Mouse (Mus musculus) liver, embryonic 13.5 days (tissue): ENCODE results near the gene Cryba4. TPM values are rescaled to one million over a fixed set of nuclear protein-coding genes. Genes with fewer than 3 reads are reported as not detected.

ENCODE experiments used
- ATAC-seq: fragments of 200-750 bp; cut with Nextera tagmentation; 2 replicates; pipeline ENCODE4 v1.8.0; 2017; ENCODE audit warnings: low read depth, mild to moderate bottlenecking, moderate number of reproducible peaks, moderate library complexity
- DNase-seq: peaks from one replicate; pipeline ENCODE4 v3.0.0; 2022
- H3K27ac ChIP-seq: fragments of 300-500 bp; sonication (generic); 2 replicates; pipeline ENCODE4 v1.5.1; 2015; ENCODE audit warnings: moderate library complexity, mild to moderate bottlenecking, inconsistent platforms
- H3K27me3 ChIP-seq: fragments of 300-500 bp; sonication (generic); 2 replicates; pipeline ENCODE4 v1.6.1; 2015; ENCODE audit warnings: mild to moderate bottlenecking, inconsistent platforms
- H3K36me3 ChIP-seq: fragments of 300-500 bp; sonication (generic); 2 replicates; pipeline ENCODE4 v1.6.1; 2015; ENCODE audit warnings: mild to moderate bottlenecking, inconsistent platforms
- H3K4me1 ChIP-seq: fragments of 300-500 bp; sonication (generic); replicated peaks from 2 replicates; pipeline ENCODE4 v1.6.1; 2015; ENCODE audit warnings: inconsistent platforms
- H3K4me2 ChIP-seq: fragments of 300-500 bp; sonication (generic); 2 replicates; pipeline ENCODE4 v1.6.1; 2015; ENCODE audit warnings: inconsistent platforms, mild to moderate bottlenecking, moderate library complexity
- H3K4me3 ChIP-seq: fragments of 300-500 bp; sonication (generic); replicated peaks from 2 replicates; pipeline ENCODE4 v1.5.1; 2015; ENCODE audit warnings: mild to moderate bottlenecking, inconsistent platforms
- H3K9ac ChIP-seq: fragments of 300-500 bp; sonication (generic); 2 replicates; pipeline ENCODE4 v1.6.1; 2015; ENCODE audit warnings: mild to moderate bottlenecking, inconsistent platforms
- H3K9me3 ChIP-seq: fragments of 300-500 bp; sonication (generic); replicated peaks from 2 replicates; pipeline ENCODE4 v1.6.1; 2016; ENCODE audit warnings: inconsistent platforms
- WGBS: fragments of 180-500 bp; shearing (Covaris S2); methylation state at CpG from one replicate; pipeline ENCODE4 v1.1.7; 2015; ENCODE audit not compliant: insufficient replicate concordance; 5-methylcytosine and 5-hydroxymethylcytosine counted together
- polyA plus RNA-seq: library from polyadenylated mRNA; unstranded; fragments of >200 nt; fragmentation: Nextera tagmentation; extraction: Ambion mirVana; gene quantifications from 2 replicates; pipeline ENCODE4 v1.2.1, GENCODE M21; 2015

Cryba4 gene
- polyA plus RNA-seq, 1 experiment from 2014 or later, result 0.33 TPM

DNA sequence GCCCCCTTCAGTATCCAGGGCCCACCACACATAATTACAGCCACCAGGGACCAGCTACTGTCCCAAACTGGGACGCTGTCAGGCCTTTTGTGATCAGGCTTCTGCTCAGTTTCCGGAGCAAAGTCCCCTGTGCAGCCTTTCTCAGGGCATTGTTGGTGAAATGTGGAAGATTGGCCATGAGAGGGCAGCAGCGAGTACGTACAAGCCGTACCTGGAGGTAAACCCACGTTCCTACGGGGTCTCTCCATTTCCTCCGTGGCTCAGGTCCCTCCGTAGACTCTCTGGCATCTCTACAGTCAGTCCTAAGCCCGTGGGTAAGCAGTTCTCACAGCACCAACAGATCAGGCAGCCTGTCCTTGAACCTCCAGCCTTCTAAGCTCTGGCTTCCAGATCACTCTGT, 37.9 kb downstream of the Cryba4 start:
- no peak overlapping the region for H3K4me2 ChIP-seq
- H3K4me3 ChIP-seq, result no peak overlapping the region
- H3K27me3 ChIP-seq, result no peaks in the 10 kb centered on the region
- DNase-seq, result no peak
- 0 out of 2 replicates have a peak overlapping the region, but pooled peaks have one; percentile 6 for H3K9ac ChIP-seq
- ATAC-seq, result no peak
- no peak overlapping the region for H3K27ac ChIP-seq
- no peaks in the 10 kb centered on the region for H3K36me3 ChIP-seq
- H3K4me1 ChIP-seq, result peaks cover 15% of the 10 kb centered on the region
- no peaks in the 10 kb centered on the region for H3K9me3 ChIP-seq
- 3% methylated on average over 10 of the region's 10 CpGs for WGBS

DNA sequence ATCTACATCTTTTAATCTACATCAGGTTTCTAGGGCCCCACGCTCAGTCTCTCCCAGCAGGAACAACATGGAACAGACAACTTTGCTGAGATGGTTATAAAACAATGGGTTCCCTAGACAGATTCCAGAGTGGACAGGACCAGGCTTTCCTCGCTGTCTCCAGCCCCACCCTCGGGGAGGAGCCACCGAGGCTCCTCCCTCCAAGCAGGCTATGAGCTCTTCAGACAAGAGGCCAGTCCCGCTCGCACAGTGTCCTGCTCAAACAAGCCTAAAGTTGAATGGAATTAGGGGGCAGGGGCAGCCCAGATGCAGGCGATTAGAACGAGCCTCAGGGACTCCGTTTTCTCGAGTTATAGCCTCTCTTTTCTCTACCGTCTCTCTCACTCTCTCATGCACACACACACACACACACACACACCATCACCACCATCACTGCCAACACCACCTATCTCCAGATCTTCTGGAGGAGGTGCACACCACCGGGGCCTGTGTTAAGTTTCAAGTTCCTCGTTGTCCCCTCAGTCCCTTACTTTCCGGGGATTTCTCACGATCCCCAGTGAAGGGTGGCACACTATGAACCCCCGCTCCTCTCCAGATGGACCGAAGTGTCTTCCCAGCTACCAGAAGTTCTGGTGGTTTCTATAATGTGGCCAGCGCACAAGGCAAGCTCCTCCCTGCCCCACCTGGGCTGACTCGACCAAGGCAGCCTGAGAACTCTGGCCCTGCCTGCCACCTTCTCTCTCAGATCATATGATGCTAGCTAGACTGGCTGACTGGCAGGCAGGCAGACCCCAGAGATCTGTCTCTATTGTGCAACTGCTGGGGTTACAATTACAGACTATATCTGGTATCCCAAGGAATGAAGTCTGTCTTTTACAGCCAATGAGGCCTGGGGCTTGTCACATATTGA, 38.7 kb downstream of the Cryba4 start:
- Histone ChIP-seq H3K4me2 (no peak overlapping the region), H3K9ac (no peak overlapping the region), H3K4me3 (no peak overlapping the region), H3K4me1 (peaks cover 11% of the 10 kb centered on the region), H3K9me3 (no peaks in the 10 kb centered on the region), H3K27me3 (no peaks in the 10 kb centered on the region), H3K27ac (no peak overlapping the region), H3K36me3 (no peaks in the 10 kb centered on the region)
- no peak for DNase-seq
- ATAC-seq, result no peak
- WGBS, result 43% methylated on average over 19 of the region's 19 CpGs

DNA sequence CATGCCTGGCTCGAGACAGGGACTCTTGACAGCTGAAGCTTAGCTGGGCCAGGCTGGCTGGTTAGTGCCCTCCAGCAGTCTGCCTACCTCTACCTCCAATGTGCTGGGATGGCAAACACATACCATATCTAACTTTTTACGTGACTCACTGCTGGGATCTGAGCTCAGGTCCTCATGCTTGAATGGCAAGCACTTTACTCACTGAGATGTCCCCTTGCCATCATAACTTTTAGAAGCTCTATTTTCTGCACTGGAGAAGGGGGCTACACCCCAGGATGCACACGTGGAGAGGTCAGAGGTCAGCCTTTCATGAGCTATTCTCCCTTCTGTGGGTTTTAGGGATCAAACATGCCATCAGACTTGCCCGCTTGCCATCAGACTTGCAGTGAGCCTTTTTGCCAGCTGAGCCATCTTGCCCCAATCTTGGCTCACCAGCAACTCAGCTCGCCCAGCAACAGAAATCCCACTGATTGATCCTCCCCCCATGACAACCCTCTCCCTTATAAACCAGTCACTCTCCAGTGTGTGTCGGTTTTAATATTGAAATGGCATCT, 39.5 kb downstream of the Cryba4 start:
- Histone ChIP-seq H3K4me3 (no peak overlapping the region), H3K4me2 (no peak overlapping the region), H3K27me3 (no peaks in the 10 kb centered on the region), H3K36me3 (no peaks in the 10 kb centered on the region), H3K9me3 (no peaks in the 10 kb centered on the region), H3K4me1 (peaks cover 11% of the 10 kb centered on the region), H3K27ac (no peak overlapping the region), H3K9ac (no peak overlapping the region)
- DNase-seq, result no peak
- no peak for ATAC-seq
- 63% methylated on average over 6 of the region's 6 CpGs for WGBS

DNA sequence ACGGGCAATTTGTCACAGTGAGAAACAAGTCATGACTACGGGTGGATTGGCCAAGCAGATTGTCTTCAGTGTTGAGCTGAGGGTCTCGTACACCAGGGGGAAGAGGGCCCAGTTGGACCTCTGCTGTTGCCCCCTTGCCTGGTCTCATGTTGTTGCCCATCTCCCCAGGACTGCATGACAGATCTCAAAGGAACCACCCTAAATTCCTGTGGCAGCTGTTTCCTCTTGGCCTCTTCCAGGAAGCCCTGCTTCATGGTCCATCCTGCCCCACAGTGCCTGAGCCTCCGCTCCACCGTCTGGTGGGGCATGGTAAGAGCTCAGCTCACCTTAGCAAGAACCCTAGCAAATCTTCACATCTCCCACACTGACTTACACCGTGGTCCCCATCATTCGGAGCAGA, 40.4 kb downstream of the Cryba4 start:
- Histone ChIP-seq H3K9ac (no peak overlapping the region), H3K27ac (no peak overlapping the region), H3K27me3 (no peaks in the 10 kb centered on the region), H3K4me2 (no peak overlapping the region), H3K9me3 (no peaks in the 10 kb centered on the region), H3K4me1 (peaks cover 11% of the 10 kb centered on the region), H3K4me3 (no peak overlapping the region), H3K36me3 (no peaks in the 10 kb centered on the region)
- DNase-seq (no peak), ATAC-seq (no peak)
- 68% methylated on average over 7 of the region's 7 CpGs for WGBS

DNA sequence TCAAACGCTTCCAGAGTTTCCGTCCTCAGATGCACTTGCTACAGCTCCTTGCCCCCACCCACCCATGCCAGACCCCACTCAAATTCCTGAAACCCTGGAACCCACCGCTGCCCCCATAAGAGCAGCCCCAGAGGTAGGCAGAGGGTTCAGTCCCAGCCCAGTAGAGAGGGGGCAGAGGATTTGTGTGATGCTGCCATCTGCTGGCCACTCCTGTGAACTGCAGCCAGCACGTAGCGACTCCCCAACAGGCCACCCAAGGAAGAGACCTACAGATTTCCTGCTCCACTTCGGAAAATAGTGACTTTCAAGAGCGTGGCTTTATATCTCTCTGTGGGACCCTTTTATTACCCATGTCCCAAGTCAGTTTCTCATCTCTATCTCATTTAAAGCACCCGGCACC, 42.2 kb downstream of the Cryba4 start:
- DNase-seq, result peak; percentile 18
- H3K4me3 ChIP-seq, result no peak overlapping the region
- no peaks in the 10 kb centered on the region; the same call in 1 of the 2 replicates for H3K27me3 ChIP-seq

DNA sequence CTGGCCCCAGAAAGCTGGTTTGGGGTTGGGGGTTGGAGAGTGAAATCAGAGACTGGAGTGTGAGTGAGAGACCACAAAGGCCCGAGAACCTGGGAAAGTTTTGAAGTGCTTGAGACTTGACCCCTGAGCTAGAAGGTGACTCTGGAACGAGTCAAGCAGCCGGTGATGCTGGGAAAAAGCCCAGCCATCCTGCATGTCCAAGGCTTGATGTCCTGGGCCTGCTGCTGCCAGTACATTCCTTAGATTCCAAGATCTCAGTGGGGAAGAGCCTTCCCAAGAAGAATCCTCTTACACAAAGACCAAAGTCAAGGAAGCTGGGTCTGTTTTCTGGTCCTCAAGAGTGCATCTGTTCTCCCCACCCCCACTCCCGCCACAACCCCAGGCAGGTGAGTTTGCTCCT, 44.0 kb downstream of the Cryba4 start:
- Histone ChIP-seq H3K4me3 (no peak overlapping the region), H3K4me2 (no peak overlapping the region), H3K36me3 (no peaks in the 10 kb centered on the region), H3K4me1 (no peaks in the 10 kb centered on the region), H3K27me3 (peaks cover 3% of the 10 kb centered on the region), H3K9ac (no peak overlapping the region), H3K27ac (no peak overlapping the region), H3K9me3 (no peaks in the 10 kb centered on the region)
- no peak for ATAC-seq
- DNase-seq, result no peak
- WGBS, result 29% methylated on average over 4 of the region's 4 CpGs

More for the DNA sequence above, 42.2 kb downstream of the Cryba4 start:
- WGBS, result 29% methylated on average over 8 of the region's 8 CpGs
- no peaks in the 10 kb centered on the region for H3K36me3 ChIP-seq
- H3K9ac ChIP-seq, result no peak overlapping the region
- no peak overlapping the region for H3K4me2 ChIP-seq
- no peaks in the 10 kb centered on the region for H3K9me3 ChIP-seq
- ATAC-seq, result no peak
- H3K4me1 ChIP-seq, result peaks cover 11% of the 10 kb centered on the region
- no peak overlapping the region for H3K27ac ChIP-seq

DNA sequence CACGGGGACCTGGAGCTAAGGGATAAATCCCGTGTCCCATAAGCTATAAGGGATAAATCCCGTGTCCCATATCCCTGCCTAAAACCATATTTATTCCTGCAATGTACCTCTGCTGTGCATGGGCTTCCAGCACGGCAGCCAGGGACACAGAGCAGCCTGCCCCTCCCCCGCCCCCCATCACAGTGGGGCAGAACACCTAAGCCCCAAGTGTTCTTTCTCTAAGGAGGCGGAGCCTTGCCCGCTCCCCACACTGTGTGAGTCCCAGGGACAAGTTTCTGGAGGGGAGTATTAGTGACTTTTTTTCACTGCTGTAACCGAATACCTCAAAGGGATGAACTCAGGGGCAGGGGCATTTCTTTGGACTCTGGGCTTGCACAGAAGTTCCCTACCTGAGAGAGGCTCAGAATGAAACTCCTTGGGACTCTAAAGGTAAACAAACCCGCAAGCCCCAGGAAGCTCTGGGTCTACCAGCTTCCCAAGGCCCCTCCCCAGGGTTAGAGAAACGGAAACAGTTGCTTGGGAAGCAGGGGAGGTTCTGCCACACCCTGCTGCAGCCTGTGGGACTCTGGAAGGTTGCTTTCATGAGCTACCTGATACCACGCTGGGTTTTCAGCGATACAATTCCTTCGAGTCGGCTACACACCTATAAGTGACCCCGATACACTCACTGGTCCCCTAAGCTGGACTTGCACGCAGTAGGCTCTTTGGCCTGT, 45.6 kb downstream of the Cryba4 start:
- DNase-seq (no peak), ATAC-seq (no peak)

DNA sequence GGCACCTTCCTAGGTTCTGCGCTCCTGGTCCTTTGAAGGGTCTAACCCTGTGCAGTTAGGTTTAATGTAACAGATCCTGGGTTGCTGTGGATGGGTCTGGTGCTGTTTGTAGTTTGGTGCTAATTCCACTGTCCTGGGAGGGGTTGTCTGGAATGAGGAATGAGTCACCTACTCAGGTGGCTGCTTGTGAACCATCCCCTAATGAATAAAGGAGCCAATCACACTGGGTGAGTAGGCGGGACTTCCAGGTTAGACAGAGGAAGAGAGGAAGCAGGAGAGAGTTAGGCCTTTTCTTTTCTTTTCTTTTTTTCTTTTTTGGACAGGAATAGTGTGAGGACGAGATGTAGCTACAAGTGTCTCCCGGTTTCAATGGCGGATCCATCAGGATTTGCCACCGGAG, 52.7 kb downstream of the Cryba4 start:
- H3K36me3 ChIP-seq, result no peaks in the 10 kb centered on the region
- H3K4me2 ChIP-seq, result no peak overlapping the region
- no peak overlapping the region for H3K9ac ChIP-seq
- H3K4me3 ChIP-seq, result no peak overlapping the region
- H3K9me3 ChIP-seq, result no peaks in the 10 kb centered on the region
- DNase-seq (no peak), ATAC-seq (no peak)
- 65% methylated on average over 6 of the region's 6 CpGs for WGBS
- H3K4me1 ChIP-seq, result no peaks in the 10 kb centered on the region
- H3K27me3 ChIP-seq, result peaks cover 3% of the 10 kb centered on the region; the same call in 1 of the 2 replicates
- H3K27ac ChIP-seq, result no peak overlapping the region

More for the DNA sequence above, 45.6 kb downstream of the Cryba4 start:
- Histone ChIP-seq H3K36me3 (no peaks in the 10 kb centered on the region), H3K27me3 (peaks cover 3% of the 10 kb centered on the region), H3K9me3 (no peaks in the 10 kb centered on the region), H3K4me1 (no peaks in the 10 kb centered on the region), H3K4me3 (no peak overlapping the region), H3K27ac (no peak overlapping the region), H3K4me2 (no peak overlapping the region), H3K9ac (no peak overlapping the region)
- WGBS, result 22% methylated on average over 16 of the region's 16 CpGs

Other genes starting within 250 kb of the Cryba4 start
- 0.23 and 0.30 TPM in 2 replicates for gene Crybb1, start 3.3 kb upstream of the Cryba4 start, polyA plus RNA-seq
- 35.4 and 36.0 TPM in 2 replicates for gene Tpst2, start 24.2 kb upstream of the Cryba4 start, polyA plus RNA-seq
- gene Tfip11, start 73.8 kb upstream of the Cryba4 start, polyA plus RNA-seq, result 14.1 and 15.7 TPM in 2 replicates
- gene Srrd, start 90.5 kb upstream of the Cryba4 start, polyA plus RNA-seq, result 15.8 and 20.2 TPM in 2 replicates
- gene Hps4, start 90.6 kb upstream of the Cryba4 start, polyA plus RNA-seq, result 12.1 and 13.4 TPM in 2 replicates
- gene Gm6583, start 103.5 kb upstream of the Cryba4 start, polyA plus RNA-seq, result 0.08 and 0.38 TPM in 2 replicates
- gene Asphd2, start 142.3 kb upstream of the Cryba4 start, polyA plus RNA-seq, result 0.30 and 0.46 TPM in 2 replicates
- gene Gm6588, start 196.9 kb upstream of the Cryba4 start, polyA plus RNA-seq, result not detected in 2 replicates